Mouse (Mus musculus) left cerebral cortex, postnatal 4 days (tissue): ENCODE data around the gene Car4. TPM values are rescaled to one million over a fixed set of nuclear protein-coding genes. Genes with fewer than 3 reads are reported as not detected.

Experiments
- DNase-seq: peaks from one replicate; pipeline ENCODE4 v3.0.0-alpha.2; 2022
- intact Hi-C: fragments of 180-260 bp; cut with DNase I; formaldehyde crosslinking; loops from one replicate; pipeline ENCODE4 v1.15.1; 2025
- total RNA-seq, 2 experiments: library from RNA; stranded (reverse); gene quantifications; 2 replicates each; pipeline ENCODE4 v1.2.3; 2021

Car4 gene
- total RNA-seq, 2 experiments from 2014 or later, result 21.7 to 23.2 TPM

GRCm38 (mm10) chr11:84988341-84988919 lies 30.8 kb downstream of the Car4 start:
- intact Hi-C loops, result no loop called here
- no peak for DNase-seq

GRCm38 (mm10) chr11:84992996-84993395 lies 35.4 kb downstream of the Car4 start:
- DNase-seq, result no peak
- intact Hi-C loops, result no loop called here

GRCm38 (mm10) chr11:84995241-84995640 lies 37.7 kb downstream of the Car4 start:
- intact Hi-C loops, result no loop called here
- no peak for DNase-seq

- intact Hi-C loops, result no loop called here
- DNase-seq, result no peak
These were observed 46.0 kb downstream of the Car4 start for GRCm38 (mm10) chr11:85003566-85003965.

- intact Hi-C loops, result no loop called here
These were observed 55.5 kb downstream of the Car4 start for GRCm38 (mm10) chr11:85013121-85013520.

More at GRCm38 (mm10) chr11:85013121-85013520, 55.5 kb downstream of the Car4 start:
- no peak for DNase-seq

Other genes starting within 250 kb of the Car4 start
- gene Mrm1, start 138.3 kb upstream of the Car4 start, total RNA-seq, result 10 to 100 TPM; 15.6 to 24.5 TPM
- gene Dhrs11, start 128.8 kb upstream of the Car4 start, total RNA-seq, result 1 to 10 TPM; 5.9 to 6.8 TPM
- 100 to 1,000 TPM in 1 of 2 experiments, 10 to 100 TPM in 1; 86.9 to 100 TPM for gene Ggnbp2, start 87.0 kb upstream of the Car4 start, total RNA-seq
- 10 to 100 TPM; 20.0 to 21.1 TPM for gene Myo19, start 77.6 kb upstream of the Car4 start, total RNA-seq
- gene Pigw, start 77.5 kb upstream of the Car4 start, total RNA-seq, result 10 to 100 TPM; 11.2 to 12.0 TPM
- gene Znhit3, start 41.4 kb upstream of the Car4 start, total RNA-seq, result 10 to 100 TPM; 24.8 to 30.7 TPM
- 10 to 100 TPM; 75.1 to 80.3 TPM for gene Usp32, start 182.4 kb downstream of the Car4 start, total RNA-seq
- under 1 TPM in 1 of 2 experiments, not detected in 1; 0.80 TPM for gene 1700125H20Rik, start 212.6 kb downstream of the Car4 start, total RNA-seq